Mouse (Mus musculus) cerebellum, adult 2 months (tissue): ENCODE results near the gene Cd1d1. TPM values are rescaled to one million over a fixed set of nuclear protein-coding genes. Genes with fewer than 3 reads are reported as not detected.

ENCODE experiments used
- DNase-seq, 2 experiments: peaks; one replicate each; pipeline ENCODE4 v3.0.0; 2021
- H3K27ac ChIP-seq: fragments of 200-500 bp; 2 replicates; pipeline ENCODE4 v1.5.1; 2012; ENCODE audit warnings: low read length, control low read depth, inconsistent platforms; ENCODE audit not compliant: insufficient read depth
- H3K27me3 ChIP-seq: fragments of 200-500 bp; 2 replicates; pipeline ENCODE4 v1.6.1; 2012; ENCODE audit warnings: inconsistent platforms, mild to moderate bottlenecking, low read length, moderate library complexity; ENCODE audit not compliant: control insufficient read depth, insufficient read depth
- H3K4me1 ChIP-seq: fragments of 200-500 bp; 2 replicates; pipeline ENCODE4 v1.6.1; 2011; ENCODE audit warnings: low read length; ENCODE audit not compliant: control insufficient read depth, insufficient read depth
- H3K4me3 ChIP-seq: fragments of 200-500 bp; replicated peaks from 2 replicates; pipeline ENCODE3; 2011; ENCODE audit warnings: mild to moderate bottlenecking, low read depth, low read length, control low read depth; ENCODE audit not compliant: insufficient read depth
- CTCF ChIP-seq: fragments of 200-500 bp; IDR thresholded peaks from 2 replicates; pipeline ENCODE4 v1.5.1; 2011; ENCODE audit warnings: low read depth, mild to moderate bottlenecking, control low read depth, low read length, moderate library complexity, borderline replicate concordance; ENCODE audit not compliant: insufficient read depth
- POLR2A ChIP-seq: fragments of 200-500 bp; IDR thresholded peaks from 2 replicates; pipeline ENCODE4 v1.6.1; 2011; ENCODE audit warnings: low read length, control low read depth, borderline replicate concordance; ENCODE audit not compliant: insufficient read depth
- WGBS: fragments of 180-500 bp; shearing (Covaris S2); methylation state at CpG from one replicate; pipeline ENCODE4 v1.1.7; 2018; 5-methylcytosine and 5-hydroxymethylcytosine counted together
- polyA plus RNA-seq: library from polyadenylated mRNA; depleted of rRNA; stranded (reverse); fragments of >200 nt; gene quantifications from 2 replicates; pipeline ENCODE4 v1.2.3, GENCODE M21; 2012; rRNA removed

Gene Cd1d1
- 3.6 and 4.0 TPM in 2 replicates for polyA plus RNA-seq

DNA sequence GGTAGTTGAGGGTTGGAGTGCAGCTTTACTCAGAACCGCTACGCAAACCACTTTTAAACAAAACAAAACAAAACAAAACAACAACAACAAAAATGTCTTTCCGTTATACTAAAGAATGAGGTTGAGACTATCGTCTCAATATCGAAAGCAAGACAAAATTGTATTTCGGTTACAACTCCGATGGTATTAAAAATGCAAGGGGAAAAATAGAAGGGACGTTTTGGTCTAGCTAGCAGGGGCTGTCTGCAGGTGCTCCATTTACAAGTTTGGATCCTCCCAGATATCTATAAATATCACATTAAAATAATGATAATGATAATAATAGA lies at the start of gene Cd1d1:
Gene Cd1d1 (minus strand): TSS at position 27 of the 326 bp plus-strand sequence.
- WGBS, result 4% methylated on average over 8 of the region's 8 CpGs
- Histone ChIP-seq H3K27ac (no peak within 1 kb of the TSS), H3K27me3 (no peaks in the 10 kb centered on the region), H3K4me3 (peak within 1 kb of the TSS; percentile 69), H3K4me1 (0 out of 2 replicates have a peak, but pooled peaks cover 2% of the 10 kb centered on the region)
- TF ChIP-seq CTCF (no peak), POLR2A (no peak)
- no peak for DNase-seq

DNA sequence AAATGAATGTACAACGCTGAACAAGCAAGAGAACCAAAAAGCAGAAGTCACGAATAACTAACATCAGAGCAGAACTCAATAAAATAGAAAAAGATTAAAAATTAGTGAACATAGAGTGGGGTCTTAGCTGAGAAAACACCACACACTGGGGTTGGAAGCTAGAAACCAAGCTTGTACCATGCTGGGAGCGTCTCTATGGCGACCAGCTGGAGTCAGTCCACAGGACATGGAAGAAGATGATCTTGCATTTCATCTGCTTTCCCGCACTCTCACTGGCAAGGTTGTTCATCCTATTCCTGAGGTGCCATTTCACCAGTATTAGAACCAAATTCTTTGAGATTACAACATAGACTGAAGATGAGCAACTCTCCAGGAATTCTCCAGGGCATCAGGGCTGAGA lies 48.6 kb upstream of the Cd1d1 start:
- no peaks in the 10 kb centered on the region for H3K27me3 ChIP-seq
- H3K27ac ChIP-seq, result no peak overlapping the region
- WGBS, result 63% methylated on average over 5 of the region's 5 CpGs
- H3K4me3 ChIP-seq, result no peak overlapping the region
- DNase-seq, result no peak
- no peaks in the 10 kb centered on the region for H3K4me1 ChIP-seq
- TF ChIP-seq POLR2A (no peak), CTCF (no peak)

DNA sequence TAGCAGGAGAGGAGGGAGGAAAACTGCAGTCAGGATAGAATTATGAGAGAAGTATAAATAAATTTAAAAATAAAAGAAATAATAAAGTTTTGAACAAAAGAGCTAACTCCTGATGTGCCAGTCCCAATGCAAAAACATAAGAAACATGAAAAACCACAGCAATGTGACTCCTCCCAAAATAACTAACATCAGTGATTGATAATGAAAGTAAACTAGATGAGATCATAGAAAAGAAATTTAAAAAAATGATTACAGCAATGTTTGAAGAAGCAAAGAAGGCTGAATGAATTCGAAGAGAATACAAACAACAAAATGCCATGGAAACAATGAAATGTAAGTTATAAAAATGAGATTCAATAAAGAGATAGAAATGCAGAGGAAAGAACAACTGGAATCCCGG lies 42.5 kb upstream of the Cd1d1 start:
- 84% methylated on average over 2 of the region's 2 CpGs for WGBS
- TF ChIP-seq POLR2A (no peak), CTCF (no peak)
- DNase-seq, result no peak

DNA sequence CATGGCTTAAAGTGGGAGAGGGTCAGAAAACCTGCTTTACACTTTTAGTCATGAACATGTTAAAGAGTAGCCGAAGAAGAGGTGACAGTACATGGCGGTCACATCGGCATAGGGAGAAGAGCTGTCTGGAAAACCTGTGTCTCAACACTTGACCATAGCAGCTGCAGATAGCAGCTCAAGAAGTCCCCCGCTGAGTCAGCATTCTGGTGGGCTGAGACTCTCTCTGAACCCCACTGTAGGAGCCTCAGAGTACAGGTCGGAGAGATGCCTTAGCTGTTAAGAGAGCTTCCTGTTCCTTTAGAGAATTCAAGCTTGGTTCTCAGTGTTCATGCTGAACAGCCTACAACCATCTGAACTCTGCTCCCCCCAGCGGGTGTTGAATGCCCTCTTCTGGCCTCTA lies 39.3 kb upstream of the Cd1d1 start:
- DNase-seq, result no peak
- Histone ChIP-seq H3K27ac (no peak overlapping the region), H3K27me3 (no peaks in the 10 kb centered on the region), H3K4me3 (no peak overlapping the region), H3K4me1 (no peaks in the 10 kb centered on the region)
- TF ChIP-seq POLR2A (no peak), CTCF (no peak)
- 84% methylated on average over 6 of the region's 6 CpGs for WGBS

More for the DNA sequence above, 42.5 kb upstream of the Cd1d1 start:
- Histone ChIP-seq H3K4me1 (no peaks in the 10 kb centered on the region), H3K27ac (no peak overlapping the region), H3K27me3 (no peaks in the 10 kb centered on the region), H3K4me3 (no peak overlapping the region)

DNA sequence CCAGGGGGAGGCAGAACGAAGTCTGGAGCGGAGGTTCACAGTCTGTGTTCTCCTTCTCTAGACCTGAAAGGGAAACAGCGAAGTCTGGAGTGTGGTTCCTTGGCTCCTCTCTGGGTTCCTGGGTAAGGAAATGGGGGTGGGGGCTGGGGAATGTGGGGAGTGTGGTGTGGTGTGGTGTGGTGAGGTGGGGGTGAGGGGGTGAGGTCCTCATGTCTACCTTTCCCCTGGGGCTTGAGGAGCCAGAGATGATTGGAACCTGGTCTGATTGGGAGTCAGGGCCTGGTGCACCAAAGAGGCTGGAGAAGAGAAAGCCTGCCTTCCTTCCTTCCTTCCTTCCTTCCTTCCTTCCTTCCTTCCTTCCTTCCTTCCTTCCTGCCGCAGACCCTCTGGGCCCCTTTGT lies 34.8 kb upstream of the Cd1d1 start:
- no peaks in the 10 kb centered on the region for H3K27me3 ChIP-seq
- 87% methylated on average over 4 of the region's 4 CpGs for WGBS
- H3K4me1 ChIP-seq, result no peaks in the 10 kb centered on the region
- DNase-seq, result no peak
- no peak overlapping the region for H3K27ac ChIP-seq
- H3K4me3 ChIP-seq, result no peak overlapping the region
- TF ChIP-seq POLR2A (no peak), CTCF (no peak)

DNA sequence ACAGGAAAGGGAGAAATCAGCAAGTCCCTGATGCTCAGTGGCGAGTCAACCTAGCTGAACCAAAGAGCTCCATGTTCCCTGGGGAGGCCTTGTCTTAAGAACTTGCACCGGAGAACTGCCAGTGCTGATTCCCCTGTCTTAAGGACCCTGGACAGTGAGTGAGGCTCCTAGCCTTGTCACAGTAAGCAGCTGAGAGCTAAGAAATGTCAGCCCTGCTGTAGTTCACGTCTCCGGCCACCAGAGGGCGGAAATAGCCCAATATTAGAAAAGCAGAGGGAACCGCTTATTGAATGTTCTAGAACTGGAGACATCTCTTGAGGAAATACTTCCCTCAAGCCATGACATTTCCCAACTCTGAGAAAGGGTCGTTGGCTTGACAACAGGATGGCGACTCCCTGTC lies 34.1 kb upstream of the Cd1d1 start:
- DNase-seq, result peak; percentile 45 to 71
- Histone ChIP-seq H3K4me3 (no peak overlapping the region), H3K27ac (no peak overlapping the region), H3K27me3 (no peaks in the 10 kb centered on the region), H3K4me1 (no peaks in the 10 kb centered on the region)
- 15% methylated on average over 8 of the region's 8 CpGs for WGBS
- no peak for TF ChIP-seq POLR2A
- TF ChIP-seq CTCF, result peak; percentile 86

DNA sequence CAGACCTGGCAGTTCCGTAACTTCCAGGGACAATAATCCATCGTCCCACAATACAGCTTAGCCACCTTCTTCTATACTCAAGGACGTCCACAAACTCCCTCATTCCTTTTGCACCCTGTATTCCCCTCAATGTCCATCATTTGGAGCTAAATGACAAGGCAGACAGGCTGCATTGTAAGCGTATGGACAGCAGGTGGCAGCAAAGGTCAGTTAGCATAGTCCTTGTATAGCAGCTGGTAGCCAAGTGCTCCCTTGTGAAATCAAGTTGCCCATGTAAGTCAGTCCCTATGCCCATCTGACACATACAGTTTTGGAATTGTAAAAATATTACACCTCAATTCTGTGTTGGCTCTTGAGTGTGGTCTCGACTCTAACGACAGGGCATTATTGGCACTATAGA lies 31.6 kb upstream of the Cd1d1 start:
- no peak overlapping the region for H3K4me3 ChIP-seq
- H3K27me3 ChIP-seq, result no peaks in the 10 kb centered on the region
- H3K27ac ChIP-seq, result no peak overlapping the region
- H3K4me1 ChIP-seq, result no peaks in the 10 kb centered on the region
- DNase-seq, result peak; percentile 23 to 49
- WGBS, result 19% methylated on average over 6 of the region's 6 CpGs
- TF ChIP-seq CTCF (peak; percentile 86), POLR2A (no peak)

DNA sequence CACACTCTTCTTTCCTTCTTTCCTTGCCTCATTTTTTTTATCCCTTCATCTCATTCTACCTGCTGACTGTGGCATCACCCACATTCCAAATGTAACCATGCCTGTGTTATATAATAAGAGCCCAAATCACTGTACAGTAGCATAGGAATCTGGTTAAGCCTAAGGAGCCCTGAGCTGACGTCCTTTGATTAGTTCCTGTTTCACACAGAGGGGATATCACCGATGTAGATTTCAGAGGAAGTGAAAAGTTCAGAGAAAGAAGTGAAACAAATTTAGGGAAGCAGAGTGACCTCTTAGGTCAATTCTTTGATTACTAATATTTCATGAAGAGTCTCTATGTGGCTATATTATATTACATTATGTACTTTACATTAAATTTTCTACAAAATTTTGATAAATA lies 18.5 kb upstream of the Cd1d1 start:
- H3K4me3 ChIP-seq, result no peak overlapping the region
- H3K27me3 ChIP-seq, result no peaks in the 10 kb centered on the region
- no peaks in the 10 kb centered on the region for H3K4me1 ChIP-seq
- DNase-seq, result no peak
- 85% methylated on average over 2 of the region's 2 CpGs for WGBS
- TF ChIP-seq POLR2A, result no peak
- TF ChIP-seq CTCF, result no peak
- H3K27ac ChIP-seq, result no peak overlapping the region
